Mouse (Mus musculus) hindbrain, postnatal 0 days (tissue): ENCODE data around the gene Lce3a. TPM values are rescaled to one million over a fixed set of nuclear protein-coding genes. Genes with fewer than 3 reads are reported as not detected.

ENCODE experiments used
- ATAC-seq: fragments of 200-750 bp; cut with Nextera tagmentation; 2 replicates; pipeline ENCODE4 v1.8.0; 2017; ENCODE audit warnings: mild to moderate bottlenecking, moderate TSS enrichment, moderate library complexity
- DNase-seq: peaks from one replicate; pipeline ENCODE4 v3.0.0-alpha.2; 2015; ENCODE audit warnings: low spot score
- H3K27ac ChIP-seq: fragments of 300-500 bp; sonication (generic); 2 replicates; pipeline ENCODE4 v1.5.1; 2014; ENCODE audit warnings: mild to moderate bottlenecking
- H3K27me3 ChIP-seq: fragments of 300-500 bp; sonication (generic); 2 replicates; pipeline ENCODE4 v1.6.1; 2014; ENCODE audit warnings: low read length, mixed read lengths; ENCODE audit not compliant: insufficient read depth
- H3K36me3 ChIP-seq: fragments of 300-500 bp; sonication (generic); 2 replicates; pipeline ENCODE4 v1.6.1; 2014; ENCODE audit warnings: low read length, mixed read lengths; ENCODE audit not compliant: insufficient read depth
- H3K4me1 ChIP-seq: fragments of 300-500 bp; sonication (generic); 2 replicates; pipeline ENCODE4 v1.6.1; 2014; ENCODE audit warnings: antibody characterized with exemption, low read length, mixed read lengths; ENCODE audit not compliant: insufficient read depth
- H3K4me2 ChIP-seq: fragments of 300-500 bp; sonication (generic); 2 replicates; pipeline ENCODE4 v1.6.1; 2014; ENCODE audit warnings: low read depth, mild to moderate bottlenecking, low read length, moderate library complexity, mixed read lengths
- H3K4me3 ChIP-seq: fragments of 300-500 bp; sonication (generic); 2 replicates; pipeline ENCODE4 v1.5.1; 2014; ENCODE audit warnings: low read length
- H3K9ac ChIP-seq: fragments of 300-500 bp; sonication (generic); replicated peaks from 2 replicates; pipeline ENCODE4 v1.6.1; 2014; ENCODE audit warnings: mild to moderate bottlenecking, low read length, moderate library complexity, mixed read lengths
- H3K9me3 ChIP-seq: fragments of 300-500 bp; sonication (generic); 2 replicates; pipeline ENCODE4 v1.6.1; 2016; ENCODE audit warnings: low read length, mixed read lengths
- CTCF ChIP-seq: IDR thresholded peaks from 2 replicates; pipeline ENCODE4 v1.5.1; 2016; ENCODE audit warnings: antibody characterized with exemption, control low read depth, low read depth
- WGBS: fragments of 180-500 bp; shearing (Covaris S2); extraction: QIAGEN DNeasy Blood & Tissue Kit; methylation state at CpG from one replicate; pipeline ENCODE4 v1.1.7; 2014; 5-methylcytosine and 5-hydroxymethylcytosine counted together
- polyA plus RNA-seq: library from polyadenylated mRNA; unstranded; fragments of >200 nt; fragmentation: Nextera tagmentation; extraction: Ambion mirVana; gene quantifications from 2 replicates; pipeline ENCODE4 v1.2.1, GENCODE M21; 2015
- total RNA-seq: library from RNA; depleted of rRNA; stranded (reverse); fragments of >200 nt; gene quantifications from 2 replicates; pipeline ENCODE4 v1.2.3, GENCODE M21; 2014; rRNA removed

Lce3a gene
- total and polyA plus RNA-seq, 2 experiments from 2014 or later = not detected

- 54% methylated on average over 3 of the region's 3 CpGs for WGBS
These were observed 20.8 kb downstream of the Lce3a start for GRCm38 (mm10) chr3:92905182-92905581.

GRCm38 (mm10) chr3:92903640-92904039 lies 22.4 kb downstream of the Lce3a start:
- no peaks in the 10 kb centered on the region for H3K27me3 ChIP-seq
- no peaks in the 10 kb centered on the region for H3K36me3 ChIP-seq
- H3K4me1 ChIP-seq = no peaks in the 10 kb centered on the region
- no peak overlapping the region for H3K4me3 ChIP-seq
- DNase-seq (peak; percentile 75), ATAC-seq (peak; percentile 64; the same call in 1 of the 2 replicates)
- no peak overlapping the region for H3K4me2 ChIP-seq
- peak; percentile 70 for TF ChIP-seq CTCF
- WGBS = 22% methylated on average over 4 of the region's 4 CpGs
- H3K9me3 ChIP-seq = no peaks in the 10 kb centered on the region
- H3K9ac ChIP-seq = no peak overlapping the region
- no peak overlapping the region for H3K27ac ChIP-seq

More at GRCm38 (mm10) chr3:92905182-92905581, 20.8 kb downstream of the Lce3a start:
- no peaks in the 10 kb centered on the region for H3K4me1 ChIP-seq
- no peak overlapping the region for H3K4me3 ChIP-seq
- no peaks in the 10 kb centered on the region for H3K9me3 ChIP-seq
- H3K9ac ChIP-seq = no peak overlapping the region
- H3K36me3 ChIP-seq = no peaks in the 10 kb centered on the region
- TF ChIP-seq CTCF = no peak
- ATAC-seq (no peak), DNase-seq (no peak)
- H3K27me3 ChIP-seq = no peaks in the 10 kb centered on the region
- no peak overlapping the region for H3K27ac ChIP-seq
- no peak overlapping the region for H3K4me2 ChIP-seq

DNA sequence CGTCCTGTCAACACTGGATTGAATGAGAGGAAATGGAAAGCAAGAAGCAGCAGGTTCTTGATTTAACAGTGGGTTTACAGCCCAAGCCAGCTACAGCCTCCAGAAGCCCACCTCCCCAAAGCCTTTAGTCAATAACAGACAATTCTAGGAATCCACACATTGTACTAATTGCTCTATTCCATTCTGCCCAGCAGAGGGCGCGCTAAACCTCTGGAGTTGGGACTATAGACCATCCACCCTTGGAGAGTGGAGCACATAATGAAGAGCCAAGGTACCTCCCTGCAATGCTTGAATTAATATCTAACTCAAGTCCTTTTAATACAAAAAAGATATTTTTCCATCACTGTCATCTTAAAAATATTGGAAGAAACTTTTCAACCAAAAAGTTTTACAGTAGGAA lies 23.0 kb downstream of the Lce3a start:
- WGBS = 26% methylated on average over 3 of the region's 3 CpGs
- peak; percentile 25 for DNase-seq
- Histone ChIP-seq H3K27ac (no peak overlapping the region), H3K27me3 (no peaks in the 10 kb centered on the region), H3K4me1 (no peaks in the 10 kb centered on the region), H3K9ac (no peak overlapping the region), H3K4me3 (no peak overlapping the region), H3K4me2 (no peak overlapping the region), H3K9me3 (no peaks in the 10 kb centered on the region), H3K36me3 (no peaks in the 10 kb centered on the region)
- TF ChIP-seq CTCF = peak; percentile 66
- ATAC-seq = no peak

DNA sequence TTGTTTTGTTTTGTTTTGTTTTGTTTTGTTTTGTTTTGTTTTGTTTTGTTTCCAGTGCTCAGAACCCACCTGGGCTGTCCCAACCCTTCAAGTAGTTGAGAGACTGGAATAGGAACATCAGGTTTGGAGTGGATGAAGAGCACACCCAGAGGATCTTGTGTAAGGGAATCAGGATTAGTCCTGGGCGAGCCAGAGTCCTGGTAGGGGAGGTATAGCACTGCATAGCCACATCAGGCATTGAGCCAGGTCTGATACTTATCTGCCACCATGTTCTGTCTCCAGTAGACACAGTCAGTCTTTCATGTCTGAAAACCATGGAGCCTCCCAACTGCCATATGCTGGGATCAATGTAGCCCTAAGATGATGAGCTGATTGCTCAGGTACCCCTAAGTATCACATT lies 31.5 kb downstream of the Lce3a start:
- ATAC-seq (no peak), DNase-seq (no peak)
- H3K27ac ChIP-seq = no peak overlapping the region
- H3K4me3 ChIP-seq = no peak overlapping the region
- no peak overlapping the region for H3K4me2 ChIP-seq
- no peaks in the 10 kb centered on the region for H3K4me1 ChIP-seq
- no peak for TF ChIP-seq CTCF
- H3K9me3 ChIP-seq = no peaks in the 10 kb centered on the region
- no peak overlapping the region for H3K9ac ChIP-seq
- 56% methylated on average over 1 of the region's 1 CpGs for WGBS
- no peaks in the 10 kb centered on the region for H3K27me3 ChIP-seq
- no peaks in the 10 kb centered on the region for H3K36me3 ChIP-seq

DNA sequence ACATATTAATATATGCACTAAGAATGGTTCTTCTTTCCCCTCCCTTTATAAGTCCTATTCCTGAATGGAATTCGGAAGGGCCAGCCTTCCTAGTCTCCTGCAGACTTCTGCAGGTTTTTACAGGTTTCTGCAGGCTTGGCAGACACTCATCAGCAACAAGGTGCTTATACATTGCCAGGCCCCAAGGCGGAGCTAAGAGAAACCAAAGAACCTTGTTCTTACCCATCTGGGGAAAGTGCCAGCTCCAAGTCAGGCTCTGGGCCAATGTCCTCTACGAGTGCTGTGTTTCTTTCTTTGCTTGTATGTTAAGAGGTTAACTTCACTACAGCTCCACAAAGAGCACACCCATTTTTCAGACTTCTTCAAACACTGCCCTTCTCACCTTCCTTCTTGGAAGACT lies 32.0 kb downstream of the Lce3a start:
- H3K9ac ChIP-seq = no peak overlapping the region
- no peak for ATAC-seq
- 62% methylated on average over 3 of the region's 3 CpGs for WGBS
- no peak overlapping the region for H3K4me3 ChIP-seq
- peak; percentile 9 for DNase-seq
- TF ChIP-seq CTCF = no peak
- H3K4me2 ChIP-seq = no peak overlapping the region
- no peaks in the 10 kb centered on the region for H3K4me1 ChIP-seq
- no peaks in the 10 kb centered on the region for H3K9me3 ChIP-seq
- no peaks in the 10 kb centered on the region for H3K27me3 ChIP-seq
- no peaks in the 10 kb centered on the region for H3K36me3 ChIP-seq
- H3K27ac ChIP-seq = no peak overlapping the region

Other genes with a start within 250 kb of the Lce3a start
- gene Lce1c, start 247.0 kb downstream of the Lce3a start, total RNA-seq = not detected in 2 replicates
- not detected in 2 replicates for gene Lce1c, start 247.0 kb downstream of the Lce3a start, polyA plus RNA-seq
- not detected in 2 replicates for gene Lce1d, start 239.0 kb downstream of the Lce3a start, total RNA-seq
- gene Lce1d, start 239.0 kb downstream of the Lce3a start, polyA plus RNA-seq = not detected in 2 replicates
- not detected in 2 replicates for gene Lce1e, start 217.2 kb downstream of the Lce3a start, total RNA-seq
- gene Lce1e, start 217.2 kb downstream of the Lce3a start, polyA plus RNA-seq = not detected in 2 replicates
- not detected in 2 replicates for gene Lce1f, start 205.9 kb downstream of the Lce3a start, total RNA-seq
- not detected in 2 replicates for gene Lce1f, start 205.9 kb downstream of the Lce3a start, polyA plus RNA-seq
- not detected in 2 replicates for gene Gm38119, start 187.1 kb downstream of the Lce3a start, total RNA-seq
- not detected in 2 replicates for gene Gm38119, start 187.1 kb downstream of the Lce3a start, polyA plus RNA-seq
- not detected in 2 replicates for gene Lce1g, start 173.9 kb downstream of the Lce3a start, total RNA-seq
- 0.20 TPM in 1 of 2 replicates, not detected in the other for gene Lce1g, start 173.9 kb downstream of the Lce3a start, polyA plus RNA-seq
- gene Lce1h, start 161.2 kb downstream of the Lce3a start, total RNA-seq = not detected in 2 replicates
- gene Lce1h, start 161.2 kb downstream of the Lce3a start, polyA plus RNA-seq = not detected in 2 replicates
- not detected in 2 replicates for gene Lce1i, start 147.3 kb downstream of the Lce3a start, total RNA-seq
- not detected in 2 replicates for gene Lce1i, start 147.3 kb downstream of the Lce3a start, polyA plus RNA-seq
- not detected in 2 replicates for gene Lce1j, start 135.7 kb downstream of the Lce3a start, total RNA-seq
- gene Lce1j, start 135.7 kb downstream of the Lce3a start, polyA plus RNA-seq = not detected in 2 replicates
- gene Lce1k, start 118.3 kb downstream of the Lce3a start, total RNA-seq = not detected in 2 replicates
- not detected in 2 replicates for gene Lce1k, start 118.3 kb downstream of the Lce3a start, polyA plus RNA-seq
- gene Kprp, start 99.0 kb downstream of the Lce3a start, total RNA-seq = not detected in 2 replicates
- not detected in 2 replicates for gene Kprp, start 99.0 kb downstream of the Lce3a start, polyA plus RNA-seq
- gene Lce1l, start 74.9 kb downstream of the Lce3a start, total RNA-seq = not detected in 2 replicates
- not detected in 2 replicates for gene Lce1l, start 74.9 kb downstream of the Lce3a start, polyA plus RNA-seq
- not detected in 2 replicates for gene 2310050C09Rik, start 56.0 kb downstream of the Lce3a start, total RNA-seq
- not detected in 2 replicates for gene 2310050C09Rik, start 56.0 kb downstream of the Lce3a start, polyA plus RNA-seq
- gene Lce3b, start 6.7 kb upstream of the Lce3a start, total RNA-seq = not detected in 2 replicates
- gene Lce3b, start 6.7 kb upstream of the Lce3a start, polyA plus RNA-seq = not detected in 2 replicates
- not detected in 2 replicates for gene Lce3c, start 18.3 kb upstream of the Lce3a start, total RNA-seq
- gene Lce3c, start 18.3 kb upstream of the Lce3a start, polyA plus RNA-seq = 0.46 and 1.3 TPM in 2 replicates
- gene Lce3d, start 31.2 kb upstream of the Lce3a start, total RNA-seq = not detected in 2 replicates
- gene Lce3d, start 31.2 kb upstream of the Lce3a start, polyA plus RNA-seq = not detected in 2 replicates
- gene Lce3e, start 40.8 kb upstream of the Lce3a start, total RNA-seq = not detected in 2 replicates
- not detected in 2 replicates for gene Lce3e, start 40.8 kb upstream of the Lce3a start, polyA plus RNA-seq
- gene Lce3f, start 66.0 kb upstream of the Lce3a start, total RNA-seq = not detected in 2 replicates
- gene Lce3f, start 66.0 kb upstream of the Lce3a start, polyA plus RNA-seq = not detected in 2 replicates
- 4.2 TPM in 1 of 2 replicates, not detected in the other for gene Crct1, start 89.5 kb upstream of the Lce3a start, total RNA-seq
- 1.4 and 2.3 TPM in 2 replicates for gene Crct1, start 89.5 kb upstream of the Lce3a start, polyA plus RNA-seq
- not detected in 2 replicates for gene Lce1m, start 92.8 kb upstream of the Lce3a start, total RNA-seq
- gene Lce1m, start 92.8 kb upstream of the Lce3a start, polyA plus RNA-seq = not detected in 2 replicates
- gene Gm4858, start 142.6 kb upstream of the Lce3a start, total RNA-seq = not detected in 2 replicates
- not detected in 2 replicates for gene Gm4858, start 142.6 kb upstream of the Lce3a start, polyA plus RNA-seq
- gene Crnn, start 218.6 kb upstream of the Lce3a start, total RNA-seq = not detected in 2 replicates
- gene Crnn, start 218.6 kb upstream of the Lce3a start, polyA plus RNA-seq = not detected in 2 replicates